Mouse (Mus musculus) forebrain, embryonic 10.5 days (tissue): Measurements from ENCODE around the gene St14. TPM values are rescaled to one million over a fixed set of nuclear protein-coding genes. Genes with fewer than 3 reads are reported as not detected.

Source experiments
- DNase-seq: peaks from one replicate; pipeline ENCODE4 v3.0.0-alpha.2; 2017; ENCODE audit warnings: low spot score; ENCODE audit errors: extremely low spot score
- H3K27ac ChIP-seq: fragments of 300-500 bp; sonication (generic); 2 replicates; pipeline ENCODE4 v1.5.1; 2016; ENCODE audit warnings: mild to moderate bottlenecking
- H3K27me3 ChIP-seq: fragments of 300-500 bp; sonication (generic); 2 replicates; pipeline ENCODE4 v1.6.1; 2016; ENCODE audit warnings: mild to moderate bottlenecking; ENCODE audit not compliant: poor library complexity, severe bottlenecking
- H3K36me3 ChIP-seq: fragments of 300-500 bp; sonication (generic); replicated peaks from 2 replicates; pipeline ENCODE4 v1.6.1; 2016; ENCODE audit warnings: mild to moderate bottlenecking, moderate library complexity
- H3K4me1 ChIP-seq: fragments of 300-500 bp; sonication (generic); 2 replicates; pipeline ENCODE4 v1.6.1; 2016
- H3K4me3 ChIP-seq: fragments of 300-500 bp; sonication (generic); 2 replicates; pipeline ENCODE4 v1.5.1; 2016; ENCODE audit warnings: mild to moderate bottlenecking, moderate library complexity
- H3K9me3 ChIP-seq: fragments of 300-500 bp; sonication (generic); 2 replicates; pipeline ENCODE4 v1.6.1; 2016; ENCODE audit warnings: mild to moderate bottlenecking, moderate library complexity
- WGBS: fragments of 180-500 bp; shearing (Covaris S2); methylation state at CpG from one replicate; pipeline ENCODE4 v1.1.7; 2016; 5-methylcytosine and 5-hydroxymethylcytosine counted together
- polyA plus RNA-seq: library from polyadenylated mRNA; unstranded; fragments of >200 nt; fragmentation: Nextera tagmentation; extraction: Ambion mirVana; gene quantifications from 2 replicates; pipeline ENCODE4 v1.2.1, GENCODE M21; 2016

Gene St14
- polyA plus RNA-seq, 1 experiment from 2014 or later = 6.2 TPM

DNA sequence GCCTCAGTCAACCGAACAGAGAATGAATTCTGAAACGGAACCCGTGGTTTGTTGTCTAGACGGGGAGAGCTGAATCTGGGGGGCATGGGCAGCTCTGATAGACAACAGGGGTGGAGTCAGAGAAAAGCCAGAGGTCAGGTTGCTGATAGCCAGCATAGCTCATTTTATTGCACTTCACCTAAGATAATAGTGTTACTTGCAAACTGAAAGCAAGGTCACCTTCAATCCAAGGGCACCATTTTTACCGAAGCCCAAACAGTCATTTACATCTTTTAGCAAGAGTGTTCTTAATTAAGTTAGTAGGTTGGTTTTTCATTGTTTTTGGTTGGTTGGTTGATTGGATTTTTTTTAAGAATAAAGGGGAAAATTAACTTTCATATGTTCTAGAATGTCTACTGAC lies 12.2 kb downstream of the St14 start:
- Histone ChIP-seq H3K27ac (no peak overlapping the region), H3K9me3 (no peaks in the 10 kb centered on the region), H3K4me3 (no peak overlapping the region), H3K27me3 (peaks cover 5% of the 10 kb centered on the region; the same call in 1 of the 2 replicates), H3K4me1 (peaks cover 54% of the 10 kb centered on the region), H3K36me3 (no peaks in the 10 kb centered on the region)
- no peak for DNase-seq
- WGBS = 76% methylated on average over 5 of the region's 5 CpGs

DNA sequence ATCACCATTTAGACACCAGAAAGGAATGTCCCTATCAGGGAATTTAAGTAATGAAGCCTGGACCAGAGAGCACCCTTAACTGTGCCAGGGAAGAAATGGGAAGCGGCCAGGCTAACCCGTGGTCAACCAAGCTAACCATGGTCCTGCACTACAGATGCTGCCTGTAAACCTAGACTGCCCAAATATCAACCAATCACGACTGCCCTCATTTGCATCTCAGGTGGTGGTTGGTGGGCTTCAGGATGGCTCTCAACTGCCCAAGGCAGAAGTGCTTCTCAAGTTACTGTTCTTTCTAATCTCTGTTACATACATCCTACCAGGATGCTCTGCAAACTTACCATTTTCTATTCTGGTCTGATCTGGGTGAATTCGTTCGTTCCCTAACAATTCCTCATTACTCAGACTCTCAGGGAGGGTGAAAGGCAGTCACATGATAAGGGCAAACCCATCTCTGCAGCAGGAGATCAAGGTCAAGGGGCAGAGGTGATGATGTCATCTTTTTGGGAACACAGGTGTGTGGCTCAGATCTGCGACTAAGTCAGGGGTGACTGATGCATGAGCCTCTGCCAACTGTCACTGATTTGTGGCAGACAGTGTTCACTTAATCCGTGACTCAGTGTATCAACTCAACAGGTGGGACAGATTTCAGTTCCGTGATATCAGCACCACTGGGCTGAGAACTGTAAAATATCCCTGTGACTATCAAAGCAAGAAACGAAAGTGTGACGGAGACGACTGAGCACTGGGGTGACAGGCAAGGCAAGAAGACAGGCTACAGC lies 12.9 kb downstream of the St14 start:
- no peaks in the 10 kb centered on the region for H3K9me3 ChIP-seq
- peak; percentile 41 for DNase-seq
- H3K4me1 ChIP-seq = peaks cover 54% of the 10 kb centered on the region
- 36% methylated on average over 11 of the region's 11 CpGs for WGBS
- H3K4me3 ChIP-seq = no peak overlapping the region
- no peak overlapping the region for H3K27ac ChIP-seq
- H3K36me3 ChIP-seq = no peaks in the 10 kb centered on the region
- H3K27me3 ChIP-seq = peaks cover 5% of the 10 kb centered on the region; the same call in 1 of the 2 replicates

DNA sequence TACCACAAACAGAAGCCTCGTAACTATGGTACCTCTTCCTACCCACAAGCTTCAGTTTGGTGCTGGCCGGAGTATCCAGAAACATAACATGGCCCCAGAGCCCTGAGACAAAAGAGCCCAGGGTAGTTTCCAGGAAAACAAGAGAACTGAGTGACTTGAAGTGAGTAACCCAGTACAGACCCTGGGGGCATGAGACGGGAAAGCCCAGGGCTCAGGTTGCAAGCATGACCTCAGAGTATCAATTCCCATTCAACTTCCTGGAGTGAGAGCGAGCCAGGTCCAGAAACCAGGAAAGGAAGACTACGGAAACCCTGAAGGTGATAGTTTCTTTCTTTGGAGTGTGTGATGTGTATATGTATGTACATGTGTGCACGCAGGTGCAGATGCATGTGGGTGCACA lies 14.2 kb downstream of the St14 start:
- DNase-seq = no peak
- peaks cover 49% of the 10 kb centered on the region for H3K4me1 ChIP-seq
- peaks cover 5% of the 10 kb centered on the region; the same call in 1 of the 2 replicates for H3K27me3 ChIP-seq
- WGBS = 75% methylated on average over 6 of the region's 6 CpGs
- H3K9me3 ChIP-seq = no peaks in the 10 kb centered on the region
- no peak overlapping the region for H3K4me3 ChIP-seq
- H3K27ac ChIP-seq = no peak overlapping the region
- no peaks in the 10 kb centered on the region for H3K36me3 ChIP-seq

DNA sequence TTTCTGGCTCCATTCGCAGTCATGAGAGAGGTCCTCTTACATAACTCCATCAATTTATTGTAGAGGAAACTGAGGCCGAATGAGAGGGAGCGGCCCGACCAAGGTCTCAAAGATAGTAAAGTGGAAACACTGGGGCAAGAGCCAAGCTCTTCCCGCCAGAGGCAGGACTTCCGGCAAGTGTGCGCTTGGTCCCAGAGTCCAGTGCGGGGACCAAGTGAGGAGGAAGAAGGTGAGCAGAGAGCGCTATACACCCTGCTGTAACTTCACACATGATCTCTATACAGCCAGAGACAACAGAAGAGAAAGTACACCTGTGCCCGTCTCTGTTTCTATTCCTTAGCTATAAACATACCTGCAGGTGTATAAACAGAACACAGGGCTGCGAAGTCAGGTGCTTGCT lies 14.6 kb downstream of the St14 start:
- H3K4me3 ChIP-seq = no peak overlapping the region
- H3K9me3 ChIP-seq = no peaks in the 10 kb centered on the region
- peaks cover 5% of the 10 kb centered on the region; the same call in 1 of the 2 replicates for H3K27me3 ChIP-seq
- WGBS = 93% methylated on average over 11 of the region's 11 CpGs
- no peaks in the 10 kb centered on the region for H3K36me3 ChIP-seq
- peaks cover 45% of the 10 kb centered on the region for H3K4me1 ChIP-seq
- no peak overlapping the region for H3K27ac ChIP-seq
- no peak for DNase-seq

DNA sequence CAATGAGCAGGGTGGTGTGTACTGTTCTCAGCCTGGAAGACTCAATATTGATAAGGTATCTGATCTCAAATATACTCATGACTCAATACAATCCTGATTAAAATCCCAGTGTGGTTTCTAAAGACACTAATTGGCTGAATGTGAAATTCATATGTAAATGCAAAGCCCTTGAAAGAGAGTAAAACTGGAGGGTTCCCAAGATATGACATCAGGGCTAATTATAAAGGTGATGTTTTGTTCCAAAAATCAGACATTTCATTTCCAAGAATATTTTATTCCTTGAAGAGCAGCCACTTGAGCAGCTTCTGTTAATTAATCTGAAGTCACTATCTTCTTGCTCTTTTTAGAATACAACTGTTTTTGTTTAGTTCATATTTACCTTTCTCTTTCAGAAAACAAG lies 16.1 kb downstream of the St14 start:
- no peak overlapping the region for H3K27ac ChIP-seq
- no peak overlapping the region for H3K4me3 ChIP-seq

DNA sequence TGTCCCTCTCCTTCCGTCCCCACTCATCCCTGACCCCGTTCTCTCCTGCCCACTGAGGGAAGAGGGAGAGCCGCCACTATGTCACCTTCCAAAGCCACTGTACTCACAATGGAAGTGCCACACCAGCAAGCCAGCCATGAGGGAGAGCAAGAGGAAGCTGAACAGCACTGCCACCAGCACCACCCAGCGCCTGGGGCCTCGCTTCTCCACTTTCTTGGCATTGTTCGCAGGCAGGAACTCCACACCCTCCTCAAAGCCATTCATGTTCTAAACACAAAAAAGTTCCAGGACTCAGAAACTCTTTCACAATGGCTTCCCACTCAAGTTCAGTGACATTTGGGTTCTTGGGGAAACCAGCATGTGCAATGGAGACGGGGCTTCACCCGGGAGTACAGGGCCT lies 23.2 kb downstream of the St14 start:
- DNase-seq = no peak
- 94% methylated on average over 8 of the region's 8 CpGs for WGBS

More for the DNA sequence above, 16.1 kb downstream of the St14 start:
- no peaks in the 10 kb centered on the region for H3K36me3 ChIP-seq
- no peak for DNase-seq
- peaks cover 30% of the 10 kb centered on the region for H3K4me1 ChIP-seq
- peaks cover 5% of the 10 kb centered on the region; the same call in 1 of the 2 replicates for H3K27me3 ChIP-seq
- no peaks in the 10 kb centered on the region for H3K9me3 ChIP-seq

DNA sequence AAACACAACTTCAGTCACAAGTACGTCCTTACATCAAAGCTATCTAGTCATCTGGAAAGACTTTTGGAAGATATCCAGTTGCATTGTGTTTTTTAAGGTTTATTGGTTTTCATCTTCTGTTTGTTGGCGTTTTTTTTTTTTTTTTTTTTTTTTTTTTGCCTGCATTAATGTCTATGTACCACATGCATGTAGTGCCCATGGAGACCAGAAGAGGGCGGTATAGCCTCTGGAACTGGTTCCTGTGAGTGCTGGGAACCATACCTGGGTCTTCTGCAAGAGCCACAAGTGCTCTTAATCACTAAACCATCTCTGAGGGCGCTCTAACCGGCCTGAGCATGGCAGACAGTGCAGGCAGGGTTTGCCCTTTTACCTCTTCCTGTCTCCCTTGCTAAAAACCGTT lies 33.5 kb downstream of the St14 start:
- no peak overlapping the region for H3K27ac ChIP-seq
- H3K27me3 ChIP-seq = no peaks in the 10 kb centered on the region
- WGBS = 76% methylated on average over 6 of the region's 6 CpGs
- H3K4me3 ChIP-seq = no peak overlapping the region
- no peak for DNase-seq
- no peaks in the 10 kb centered on the region for H3K4me1 ChIP-seq
- H3K9me3 ChIP-seq = no peaks in the 10 kb centered on the region; the same call in 1 of the 2 replicates
- H3K36me3 ChIP-seq = no peaks in the 10 kb centered on the region

More for the DNA sequence above, 23.2 kb downstream of the St14 start:
- no peaks in the 10 kb centered on the region for H3K36me3 ChIP-seq
- H3K4me3 ChIP-seq = no peak overlapping the region
- H3K27ac ChIP-seq = no peak overlapping the region
- H3K4me1 ChIP-seq = no peaks in the 10 kb centered on the region
- H3K9me3 ChIP-seq = no peaks in the 10 kb centered on the region
- H3K27me3 ChIP-seq = no peaks in the 10 kb centered on the region

DNA sequence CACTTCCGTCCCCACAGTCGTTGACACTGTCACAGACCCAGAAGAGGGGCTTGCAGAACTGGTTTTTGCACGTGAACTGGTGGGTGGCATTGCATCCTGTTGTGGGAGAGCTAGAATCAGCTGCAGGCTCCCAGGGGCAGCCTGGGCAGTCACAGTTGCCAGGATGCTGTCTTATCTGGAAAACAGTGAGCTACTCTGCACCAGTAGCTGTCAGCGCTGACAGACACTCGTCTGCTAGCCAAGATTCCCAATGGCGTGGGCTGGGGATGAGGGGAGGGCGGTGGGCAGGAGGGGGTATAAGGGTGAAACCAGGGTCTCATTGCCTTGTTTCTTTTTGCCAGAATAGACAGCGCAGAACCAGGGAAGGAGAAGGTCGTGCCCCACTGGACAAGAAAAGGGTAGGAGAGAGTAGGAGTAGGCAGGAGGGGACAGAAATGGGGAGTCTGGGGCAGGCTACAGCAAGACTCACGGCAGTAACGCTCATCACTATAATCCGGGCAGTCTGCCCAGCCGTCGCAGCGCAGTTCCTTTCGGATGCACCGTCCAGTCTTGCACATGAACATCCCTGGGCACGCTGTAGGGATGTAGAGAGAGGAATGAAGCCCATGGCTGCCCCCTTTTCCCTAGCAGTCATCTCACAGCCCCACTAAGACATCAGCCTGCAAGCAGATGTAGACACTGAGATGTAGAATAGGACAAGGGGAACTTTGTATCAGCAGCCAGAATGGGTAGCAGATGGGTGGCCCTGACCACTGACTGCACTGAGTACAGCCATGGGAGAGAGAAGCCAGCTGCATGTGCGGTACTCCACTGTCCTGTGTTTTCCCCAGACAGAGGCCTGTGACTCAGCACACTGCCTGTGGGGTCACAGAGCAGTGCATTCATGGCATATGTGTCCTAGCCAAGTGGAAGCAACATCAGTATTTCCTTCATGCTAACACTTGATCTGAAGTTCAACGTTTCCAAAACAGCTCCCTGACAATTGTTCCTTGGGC lies 34.3 kb downstream of the St14 start:
- no peak for DNase-seq
- no peak overlapping the region for H3K27ac ChIP-seq
- no peaks in the 10 kb centered on the region for H3K27me3 ChIP-seq
- H3K4me3 ChIP-seq = no peak overlapping the region
- H3K9me3 ChIP-seq = no peaks in the 10 kb centered on the region; the same call in 1 of the 2 replicates
- WGBS = 89% methylated on average over 20 of the region's 20 CpGs
- no peaks in the 10 kb centered on the region for H3K36me3 ChIP-seq
- H3K4me1 ChIP-seq = no peaks in the 10 kb centered on the region

DNA sequence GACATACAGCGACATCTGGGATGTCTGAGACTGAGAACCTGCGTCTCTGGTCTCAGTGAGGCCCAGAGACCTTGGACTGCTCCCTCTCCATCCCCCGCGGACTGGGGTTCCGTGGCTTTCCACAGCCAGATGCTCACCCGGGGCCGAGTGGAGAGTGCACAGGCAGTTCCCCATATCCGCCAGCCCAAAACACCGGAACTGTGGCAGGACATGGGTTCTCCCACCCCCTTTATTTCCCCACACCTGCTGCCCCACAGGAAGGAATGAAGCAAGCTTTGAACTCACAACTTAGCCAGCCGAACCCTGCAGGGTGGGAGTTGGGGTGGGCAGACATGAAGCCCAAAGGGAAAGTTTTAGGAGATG lies 38.8 kb downstream of the St14 start:
- no peaks in the 10 kb centered on the region for H3K36me3 ChIP-seq
- no peak overlapping the region for H3K27ac ChIP-seq
- H3K9me3 ChIP-seq = no peaks in the 10 kb centered on the region
- no peaks in the 10 kb centered on the region for H3K4me1 ChIP-seq
- DNase-seq = no peak
- 93% methylated on average over 10 of the region's 10 CpGs for WGBS
- H3K27me3 ChIP-seq = no peaks in the 10 kb centered on the region
- no peak overlapping the region for H3K4me3 ChIP-seq

DNA sequence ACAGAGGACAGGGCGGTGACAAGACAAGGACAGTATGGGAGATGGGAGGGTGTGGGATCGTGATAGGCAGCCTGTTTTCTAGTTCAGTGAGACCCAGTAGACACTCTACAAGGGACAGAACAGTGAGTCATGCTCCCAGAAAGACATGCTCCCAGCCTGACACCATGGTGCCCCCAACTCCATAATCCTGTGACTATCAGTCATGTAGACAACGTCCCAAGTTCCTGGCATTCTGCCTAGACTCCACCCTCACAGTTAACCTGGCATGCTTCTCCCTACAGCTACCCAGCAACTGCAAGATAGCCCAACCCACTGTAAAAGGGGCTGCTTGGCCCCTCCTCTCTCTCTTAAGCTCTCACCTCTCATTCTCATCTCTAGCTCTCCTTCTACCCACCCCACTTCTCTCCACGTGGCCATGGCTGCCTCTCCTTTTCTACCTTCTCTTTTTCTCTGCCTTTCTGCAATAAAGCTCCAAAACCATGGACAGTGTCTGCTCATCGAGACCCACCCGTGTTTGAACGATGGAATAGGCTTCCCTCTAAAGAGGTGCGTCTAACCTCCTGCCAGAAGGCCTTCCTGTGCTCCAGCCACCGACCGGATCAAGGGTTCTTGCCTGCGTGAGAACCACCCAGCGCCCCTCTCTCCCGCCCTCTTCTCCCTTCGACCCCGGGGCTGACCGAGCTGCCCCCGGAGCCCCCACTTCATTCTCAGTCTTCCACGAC lies 39.4 kb downstream of the St14 start:
- 90% methylated on average over 18 of the region's 18 CpGs for WGBS
- no peak overlapping the region for H3K27ac ChIP-seq
- no peak overlapping the region for H3K4me3 ChIP-seq
- no peaks in the 10 kb centered on the region for H3K9me3 ChIP-seq
- no peaks in the 10 kb centered on the region for H3K36me3 ChIP-seq
- no peak for DNase-seq
- H3K4me1 ChIP-seq = no peaks in the 10 kb centered on the region
- H3K27me3 ChIP-seq = peaks cover under 1% of the 10 kb centered on the region; the same call in 1 of the 2 replicates

DNA sequence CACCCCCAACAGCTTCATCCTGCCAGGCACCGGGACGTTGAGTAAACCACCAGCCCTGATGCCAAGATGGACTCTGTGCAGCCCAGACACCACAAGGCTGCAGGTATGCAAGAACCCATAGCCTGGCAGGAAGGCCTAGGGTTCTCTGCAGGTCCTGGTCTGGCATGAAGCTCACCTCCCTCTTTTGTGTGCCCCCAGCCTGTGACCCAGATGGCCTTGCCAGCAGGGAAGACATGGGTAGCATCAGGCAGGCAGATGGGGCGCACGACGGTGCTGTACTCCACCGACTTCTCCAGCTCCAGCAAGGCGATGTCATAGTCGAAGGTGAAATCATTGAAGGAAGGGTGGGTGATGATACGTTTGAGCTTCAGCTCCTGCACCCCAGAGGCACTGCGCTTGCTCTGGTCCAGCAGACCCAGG lies 40.5 kb downstream of the St14 start:
- Histone ChIP-seq H3K27me3 (peaks cover 7% of the 10 kb centered on the region), H3K9me3 (no peaks in the 10 kb centered on the region), H3K4me1 (peaks cover 2% of the 10 kb centered on the region), H3K27ac (no peak overlapping the region), H3K36me3 (no peaks in the 10 kb centered on the region), H3K4me3 (no peak overlapping the region)
- DNase-seq = no peak
- WGBS = 95% methylated on average over 10 of the region's 10 CpGs
